Mouse (Mus musculus) midbrain, embryonic 16.5 days (tissue): Measurements from ENCODE around the gene Gm11084. TPM values are rescaled to one million over a fixed set of nuclear protein-coding genes. Genes with fewer than 3 reads are reported as not detected.

ENCODE experiments used
- microRNA-seq: library from miRNA; unstranded; fragments of <30 nt; microRNA quantifications from one replicate; pipeline ENCODE4, GENCODE M21; 2017
- polyA plus RNA-seq: library from polyadenylated mRNA; unstranded; fragments of >200 nt; fragmentation: Nextera tagmentation; extraction: Ambion mirVana; gene quantifications from 2 replicates; pipeline ENCODE4 v1.2.1, GENCODE M21; 2015

Gm11084 gene
- polyA plus RNA-seq, 1 experiment from 2014 or later = not detected

Small RNAs within 50 kb of the gene (microRNA-seq; reads per million reads assigned to microRNA genes)
- not detected for gene Gm25960

Other genes starting within 250 kb of the Gm11084 start
- 31.1 and 37.7 TPM in 2 replicates for gene Sp3, start 6.3 kb downstream of the Gm11084 start, polyA plus RNA-seq
- 97.1 and 98.5 TPM in 2 replicates for gene Ola1, start 232.2 kb upstream of the Gm11084 start, polyA plus RNA-seq